Mouse (Mus musculus) cerebellum, adult 2 months (tissue): ENCODE measurements around the gene Med21. TPM values are rescaled to one million over a fixed set of nuclear protein-coding genes. Genes with fewer than 3 reads are reported as not detected.

ENCODE experiments used
- DNase-seq, 2 experiments: peaks; one replicate each; pipeline ENCODE4 v3.0.0; 2021
- H3K27ac ChIP-seq: fragments of 200-500 bp; 2 replicates; pipeline ENCODE4 v1.5.1; 2012; ENCODE audit warnings: low read length, control low read depth, inconsistent platforms; ENCODE audit not compliant: insufficient read depth
- H3K27me3 ChIP-seq: fragments of 200-500 bp; 2 replicates; pipeline ENCODE4 v1.6.1; 2012; ENCODE audit warnings: inconsistent platforms, mild to moderate bottlenecking, low read length, moderate library complexity; ENCODE audit not compliant: control insufficient read depth, insufficient read depth
- H3K4me1 ChIP-seq: fragments of 200-500 bp; 2 replicates; pipeline ENCODE4 v1.6.1; 2011; ENCODE audit warnings: low read length; ENCODE audit not compliant: control insufficient read depth, insufficient read depth
- H3K4me3 ChIP-seq: fragments of 200-500 bp; replicated peaks from 2 replicates; pipeline ENCODE3; 2011; ENCODE audit warnings: mild to moderate bottlenecking, low read depth, low read length, control low read depth; ENCODE audit not compliant: insufficient read depth
- CTCF ChIP-seq: fragments of 200-500 bp; IDR thresholded peaks from 2 replicates; pipeline ENCODE4 v1.5.1; 2011; ENCODE audit warnings: low read depth, mild to moderate bottlenecking, control low read depth, low read length, moderate library complexity, borderline replicate concordance; ENCODE audit not compliant: insufficient read depth
- POLR2A ChIP-seq: fragments of 200-500 bp; IDR thresholded peaks from 2 replicates; pipeline ENCODE4 v1.6.1; 2011; ENCODE audit warnings: low read length, control low read depth, borderline replicate concordance; ENCODE audit not compliant: insufficient read depth
- WGBS: fragments of 180-500 bp; shearing (Covaris S2); methylation state at CpG from one replicate; pipeline ENCODE4 v1.1.7; 2018; 5-methylcytosine and 5-hydroxymethylcytosine counted together
- polyA plus RNA-seq: library from polyadenylated mRNA; depleted of rRNA; stranded (reverse); fragments of >200 nt; gene quantifications from 2 replicates; pipeline ENCODE4 v1.2.3, GENCODE M21; 2012

The Med21 gene
- polyA plus RNA-seq, 1 experiment = 93.1 TPM

DNA sequence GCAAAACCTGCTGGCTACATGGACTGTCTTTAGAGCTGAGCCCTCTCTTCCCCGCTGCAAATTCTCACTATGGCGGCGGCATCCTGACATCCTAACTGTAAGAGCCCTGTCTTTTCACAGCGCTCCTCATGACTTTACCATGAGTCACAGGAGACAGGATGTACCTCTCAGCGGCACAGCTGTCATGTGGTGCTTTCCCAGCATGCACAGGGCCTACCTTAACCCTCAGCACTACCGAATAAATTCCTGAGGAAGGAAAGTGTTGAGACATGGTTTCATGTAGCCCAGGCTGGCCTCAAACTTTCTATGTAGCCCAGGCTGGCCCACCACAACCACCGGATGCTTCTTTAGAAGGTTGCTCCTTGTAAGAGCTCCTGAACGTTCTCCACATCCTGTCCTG lies 26.5 kb upstream of the Med21 start:
- no peak for TF ChIP-seq CTCF
- no peak for TF ChIP-seq POLR2A
- Histone ChIP-seq H3K27ac (no peak overlapping the region), H3K27me3 (no peaks in the 10 kb centered on the region), H3K4me3 (no peak overlapping the region), H3K4me1 (no peaks in the 10 kb centered on the region)
- no peak for DNase-seq
- 94% methylated on average over 8 of the region's 8 CpGs for WGBS

DNA sequence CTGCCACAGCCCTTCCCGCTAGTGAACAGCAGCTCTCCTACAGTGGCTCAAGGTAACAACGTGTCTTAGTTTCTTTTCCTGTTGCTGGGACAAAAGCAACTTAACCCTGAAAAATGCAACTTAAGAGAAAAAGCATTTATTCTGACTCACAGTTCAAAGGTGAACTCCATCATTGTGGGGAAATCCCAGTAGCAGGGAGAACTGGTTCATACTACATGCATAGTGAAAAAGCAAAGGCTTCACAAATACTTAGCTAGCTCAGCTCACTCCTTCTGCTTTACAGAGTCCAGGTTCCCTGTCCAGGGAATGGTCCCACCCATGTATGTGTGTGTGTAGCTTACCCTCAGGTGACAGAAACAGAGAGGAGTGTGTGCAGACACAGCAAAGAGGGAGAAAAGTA lies 25.7 kb upstream of the Med21 start:
- WGBS = 93% methylated on average over 2 of the region's 2 CpGs
- Histone ChIP-seq H3K27me3 (no peaks in the 10 kb centered on the region), H3K27ac (no peak overlapping the region), H3K4me1 (no peaks in the 10 kb centered on the region), H3K4me3 (no peak overlapping the region)
- no peak for DNase-seq
- TF ChIP-seq POLR2A = no peak
- TF ChIP-seq CTCF = no peak

DNA sequence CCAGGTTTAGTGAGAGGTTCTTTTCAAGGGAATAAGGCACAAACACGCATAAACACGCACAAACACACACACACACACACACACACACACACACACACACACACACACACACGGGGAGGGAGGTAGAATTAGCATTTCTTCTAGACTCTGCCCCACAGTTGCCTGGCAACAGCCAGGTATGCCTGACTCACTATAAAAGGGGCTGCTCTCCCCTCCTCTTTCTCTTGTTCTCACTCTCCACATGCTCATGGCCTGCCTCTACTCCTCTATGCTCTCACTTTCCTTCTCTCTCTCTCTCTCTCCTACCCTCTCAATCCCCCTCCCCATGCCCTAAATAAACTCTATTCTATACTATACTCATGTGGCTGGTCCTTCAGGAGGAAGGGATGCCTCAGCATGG lies 14.2 kb upstream of the Med21 start:
- TF ChIP-seq CTCF (no peak), POLR2A (no peak)
- Histone ChIP-seq H3K27me3 (no peaks in the 10 kb centered on the region), H3K4me3 (no peak overlapping the region), H3K4me1 (peaks cover 9% of the 10 kb centered on the region), H3K27ac (no peak overlapping the region)
- DNase-seq = no peak
- 69% methylated on average over 3 of the region's 3 CpGs for WGBS

DNA sequence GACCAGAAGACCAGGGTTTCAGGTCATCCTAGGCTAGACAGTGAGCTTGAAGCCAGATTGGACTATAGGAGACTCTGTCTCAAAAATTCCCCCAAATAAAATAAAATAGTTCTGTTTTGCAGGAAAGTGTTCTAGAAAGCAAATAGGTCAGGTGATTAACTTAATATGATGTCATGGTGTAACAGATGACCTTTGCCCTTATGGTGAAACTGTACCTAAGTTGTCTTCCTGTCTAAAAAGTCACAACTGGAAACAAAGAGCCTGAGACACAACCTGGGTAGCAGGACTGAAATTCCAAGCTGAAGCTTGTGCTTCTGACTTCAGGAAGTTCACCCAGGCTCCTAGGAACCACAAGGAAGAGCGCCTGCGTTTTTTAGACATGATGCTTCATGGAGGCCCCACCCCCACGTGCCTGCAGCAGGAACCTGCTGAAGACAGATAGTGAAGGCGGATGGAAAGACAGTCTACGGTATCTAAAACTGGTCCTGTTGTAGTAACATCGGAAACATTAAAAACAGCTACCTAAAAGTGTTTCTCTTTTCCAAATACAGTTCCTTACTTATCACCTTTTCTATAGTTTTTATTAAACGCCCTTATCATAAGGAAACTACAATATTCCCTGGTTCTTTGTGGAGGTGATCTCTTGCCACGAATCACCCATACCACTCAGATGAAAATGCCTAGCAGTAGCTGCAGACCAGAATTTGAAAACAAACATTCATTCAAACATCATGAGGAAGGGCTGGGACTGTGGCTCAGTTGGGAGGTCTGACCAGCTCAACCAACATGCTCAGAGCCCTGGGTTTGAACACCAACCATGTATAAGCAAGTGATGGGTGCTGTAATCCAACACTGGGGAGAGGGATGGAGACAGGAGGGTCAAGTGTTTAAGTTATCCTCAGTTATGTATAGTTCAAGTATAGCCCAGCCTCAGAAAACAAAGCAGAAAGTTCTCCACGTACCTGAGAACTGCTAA lies 12.3 kb upstream of the Med21 start:
- no peak for DNase-seq
- Histone ChIP-seq H3K27me3 (no peaks in the 10 kb centered on the region), H3K4me1 (peaks cover 10% of the 10 kb centered on the region), H3K27ac (no peak overlapping the region), H3K4me3 (no peak overlapping the region)
- no peak for TF ChIP-seq CTCF
- no peak for TF ChIP-seq POLR2A
- 87% methylated on average over 9 of the region's 9 CpGs for WGBS

DNA sequence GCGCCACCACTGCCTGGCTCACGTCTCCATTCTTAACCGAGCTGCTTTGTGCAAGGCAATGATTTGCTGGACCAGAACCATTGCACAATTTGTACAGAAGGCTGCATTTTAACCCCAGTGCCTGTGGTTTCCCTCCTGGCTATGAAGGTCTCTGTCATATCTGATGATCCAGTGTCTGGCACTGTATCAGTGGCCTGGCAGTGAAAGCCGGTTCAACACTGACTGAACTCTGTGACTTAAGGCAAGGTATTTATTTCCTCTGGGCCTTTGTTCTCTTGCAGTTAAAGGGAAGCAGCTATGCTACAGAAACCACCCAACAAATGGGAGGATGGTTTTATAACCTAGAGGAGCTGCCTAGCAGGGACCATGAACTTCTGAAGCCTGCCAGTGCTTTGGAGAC lies 11.4 kb upstream of the Med21 start:
- no peak for DNase-seq
- WGBS = 58% methylated on average over 4 of the region's 4 CpGs
- Histone ChIP-seq H3K27ac (no peak overlapping the region), H3K4me3 (no peak overlapping the region), H3K27me3 (no peaks in the 10 kb centered on the region), H3K4me1 (peaks cover 10% of the 10 kb centered on the region)
- no peak for TF ChIP-seq CTCF
- no peak for TF ChIP-seq POLR2A

DNA sequence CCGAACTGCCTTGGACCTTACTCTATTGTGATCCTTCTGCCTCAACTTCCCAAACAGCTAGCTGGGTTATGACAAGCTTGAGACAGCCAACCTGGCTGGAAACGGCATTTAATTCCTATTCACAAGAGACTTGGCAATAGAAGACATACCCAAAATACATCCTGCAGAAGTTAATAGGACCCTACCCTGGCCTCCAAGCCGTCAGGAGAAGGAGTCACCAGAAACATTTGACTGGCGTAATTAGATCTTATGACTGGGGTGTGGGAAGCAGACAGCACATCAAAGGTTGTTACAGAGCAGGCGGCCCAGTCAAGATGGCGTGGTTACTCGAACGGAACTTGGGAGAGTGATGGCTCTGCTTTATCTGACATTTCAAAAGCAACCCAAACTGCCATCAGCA lies 10.5 kb upstream of the Med21 start:
- DNase-seq = no peak
- Histone ChIP-seq H3K4me3 (no peak overlapping the region), H3K27ac (no peak overlapping the region), H3K4me1 (peaks cover 10% of the 10 kb centered on the region), H3K27me3 (no peaks in the 10 kb centered on the region)
- no peak for TF ChIP-seq POLR2A
- TF ChIP-seq CTCF = no peak
- WGBS = 88% methylated on average over 8 of the region's 8 CpGs

DNA sequence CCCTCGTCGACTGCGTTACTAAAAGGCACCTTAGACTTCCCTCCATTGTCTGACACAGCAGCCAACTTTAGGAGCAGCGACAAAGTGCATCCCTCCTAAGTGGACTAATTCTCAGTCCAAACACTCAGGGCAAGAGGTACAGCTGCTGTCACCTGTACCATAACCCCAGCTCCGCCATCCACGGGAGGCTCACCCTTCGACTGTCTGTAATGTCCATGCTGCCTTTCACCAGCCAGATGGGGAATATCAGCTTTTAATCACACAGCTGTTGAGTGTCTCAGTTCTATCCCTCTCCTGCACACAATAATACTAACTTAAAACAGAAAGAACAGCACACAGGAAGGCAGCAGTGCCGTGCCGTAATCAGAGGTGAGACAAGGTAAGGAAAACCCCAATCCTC lies 9.9 kb upstream of the Med21 start:
- Histone ChIP-seq H3K4me1 (peaks cover 10% of the 10 kb centered on the region), H3K4me3 (no peak overlapping the region), H3K27ac (no peak overlapping the region), H3K27me3 (no peaks in the 10 kb centered on the region)
- no peak for DNase-seq
- WGBS = 82% methylated on average over 9 of the region's 9 CpGs
- no peak for TF ChIP-seq CTCF
- no peak for TF ChIP-seq POLR2A

DNA sequence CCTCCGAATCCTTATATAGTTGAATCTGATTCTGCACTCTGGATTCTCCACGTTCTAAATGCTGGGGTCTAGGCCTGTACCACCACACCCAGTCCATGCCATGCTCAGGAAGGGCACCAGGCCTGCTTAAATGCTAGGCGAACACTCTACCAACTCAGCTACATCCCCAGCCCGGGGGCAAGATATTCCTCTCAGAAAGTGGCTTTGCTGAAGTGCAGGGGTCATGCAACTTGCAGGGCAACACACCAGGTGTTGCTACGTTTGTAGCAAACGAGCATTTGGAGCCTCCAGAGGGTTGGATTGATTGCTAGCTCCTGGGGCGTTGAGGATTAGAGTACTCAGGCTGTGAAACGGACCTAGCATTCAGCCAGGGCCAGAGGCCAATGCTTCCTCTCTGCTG lies 9.2 kb upstream of the Med21 start:
- H3K27ac ChIP-seq = peak overlapping the region; percentile 43; the same call in 1 of the 2 replicates

More for the DNA sequence above, 9.2 kb upstream of the Med21 start:
- Histone ChIP-seq H3K4me1 (peaks cover 10% of the 10 kb centered on the region), H3K27me3 (no peaks in the 10 kb centered on the region), H3K4me3 (peak overlapping the region; percentile 17)
- peak; percentile 19 to 36 for DNase-seq
- 40% methylated on average over 8 of the region's 8 CpGs for WGBS
- TF ChIP-seq POLR2A (no peak), CTCF (no peak)
